Mouse (Mus musculus): ENCODE data around the gene Olfr593. TPM values are rescaled to one million over a fixed set of nuclear protein-coding genes. Genes with fewer than 3 reads are reported as not detected.
"Not testable (repeated sequence)": the region's sequence is repeated elsewhere in the genome, so short reads cannot be mapped to it uniquely, and the experiment has no call there.

Olfr593 gene
- not detected in 2 replicates for polyA plus RNA-seq (2014; fragmentation: Nextera tagmentation; extraction: Ambion mirVana)

- Histone ChIP-seq H3K4me3 (ENCODE audit: low read depth, low read length) (no peak within 1 kb of the TSS), H3K4me2 (ENCODE audit: low read depth) (no peak within 1 kb of the TSS), H3K9me3 (ENCODE audit: control insufficient read depth, low read length) (no peaks in the 10 kb centered on the region), H3K27ac (ENCODE audit: low read depth, low read length) (no peak within 1 kb of the TSS), H3K27me3 (ENCODE audit: control insufficient read depth, insufficient read depth, low read length) (no peaks in the 10 kb centered on the region), H3K36me3 (ENCODE audit: control insufficient read depth, insufficient read depth, low read length) (no peaks in the 10 kb centered on the region), H3K4me1 (ENCODE audit: control insufficient read depth, insufficient read depth, low read length) (no peaks in the 10 kb centered on the region), H3K9ac (ENCODE audit: low read length) (no peak within 1 kb of the TSS)
- 73% methylated on average over 1 of the region's 1 CpGs for WGBS
- DNase-seq (ENCODE audit: low spot score) (no peak), ATAC-seq (ENCODE audit: insufficient read depth, low FRiP score, low TSS enrichment) (no peak)
Observed at GRCm38 (mm10) chr7:103211562-103211961, at the start of gene Olfr593. TSS of gene Olfr593 (plus strand) at chr7:103211862.

- no peak for ATAC-seq (ENCODE audit: insufficient read depth, low FRiP score, low TSS enrichment)
- no peaks in the 10 kb centered on the region for H3K36me3 ChIP-seq (ENCODE audit: control insufficient read depth, insufficient read depth, low read length)
- no peak overlapping the region for H3K4me3 ChIP-seq (ENCODE audit: low read depth, low read length)
- DNase-seq (ENCODE audit: low spot score), result no peak
- H3K4me1 ChIP-seq (ENCODE audit: control insufficient read depth, insufficient read depth, low read length), result no peaks in the 10 kb centered on the region
- H3K27me3 ChIP-seq (ENCODE audit: control insufficient read depth, insufficient read depth, low read length), result no peaks in the 10 kb centered on the region
- H3K9me3 ChIP-seq (ENCODE audit: control insufficient read depth, low read length), result no peaks in the 10 kb centered on the region
- H3K4me2 ChIP-seq (ENCODE audit: low read depth), result no peak overlapping the region
- no peak overlapping the region for H3K9ac ChIP-seq (ENCODE audit: low read length)
- no peak overlapping the region for H3K27ac ChIP-seq (ENCODE audit: low read depth, low read length)
- WGBS, result 85% methylated on average over 5 of the region's 5 CpGs
Observed at GRCm38 (mm10) chr7:103169697-103170096, 42.0 kb upstream of the Olfr593 start.

- H3K9ac ChIP-seq (ENCODE audit: low read length), result no peak within 1 kb of the TSS
- H3K9me3 ChIP-seq (ENCODE audit: control insufficient read depth, low read length), result no peaks in the 10 kb centered on the region
- H3K36me3 ChIP-seq (ENCODE audit: control insufficient read depth, insufficient read depth, low read length), result no peaks in the 10 kb centered on the region
- no peaks in the 10 kb centered on the region for H3K4me1 ChIP-seq (ENCODE audit: control insufficient read depth, insufficient read depth, low read length)
- no peak within 1 kb of the TSS for H3K4me2 ChIP-seq (ENCODE audit: low read depth)
- no peaks in the 10 kb centered on the region for H3K27me3 ChIP-seq (ENCODE audit: control insufficient read depth, insufficient read depth, low read length)
- WGBS, result 87% methylated on average over 1 of the region's 1 CpGs
- DNase-seq (ENCODE audit: low spot score), result no peak
- H3K27ac ChIP-seq (ENCODE audit: low read depth, low read length), result no peak within 1 kb of the TSS
- ATAC-seq (ENCODE audit: insufficient read depth, low FRiP score, low TSS enrichment), result no peak
- H3K4me3 ChIP-seq (ENCODE audit: low read depth, low read length), result no peak within 1 kb of the TSS
Observed at GRCm38 (mm10) chr7:103178240-103178639, 33.4 kb upstream of the Olfr593 start, which contains the start of gene Olfr591. TSS of gene Olfr591 (minus strand) at chr7:103178340.

DNA sequence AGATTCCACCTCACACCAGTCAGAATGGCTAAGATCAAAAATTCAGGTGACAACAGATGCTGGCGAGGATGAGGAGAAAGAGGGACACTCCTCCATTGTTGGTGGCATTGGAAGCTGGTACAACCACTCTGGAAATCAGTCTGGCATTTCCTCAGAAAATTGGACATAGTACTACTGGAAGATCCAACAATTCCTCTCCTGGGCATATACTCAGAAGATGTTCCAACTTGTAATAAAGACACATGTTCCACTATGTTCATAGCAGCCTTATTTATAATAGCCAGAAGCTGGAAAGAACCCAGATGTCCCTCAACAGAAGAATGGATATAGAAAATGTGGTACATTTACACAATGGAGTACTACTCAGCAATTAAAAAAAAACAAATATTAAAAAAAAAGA, 27.2 kb upstream of the Olfr593 start, which contains the start of gene Olfr592:
TSS of gene Olfr592 (plus strand) at position 301 of the 400 bp plus-strand sequence.
- not testable (repeated sequence) for DNase-seq (ENCODE audit: low spot score); H3K27ac ChIP-seq (ENCODE audit: low read depth, low read length); H3K9me3 ChIP-seq (ENCODE audit: control insufficient read depth, low read length); H3K4me1 ChIP-seq (ENCODE audit: control insufficient read depth, insufficient read depth, low read length); H3K36me3 ChIP-seq (ENCODE audit: control insufficient read depth, insufficient read depth, low read length); H3K4me2 ChIP-seq (ENCODE audit: low read depth); H3K27me3 ChIP-seq (ENCODE audit: control insufficient read depth, insufficient read depth, low read length); H3K4me3 ChIP-seq (ENCODE audit: low read depth, low read length); H3K9ac ChIP-seq (ENCODE audit: low read length); ATAC-seq (ENCODE audit: insufficient read depth, low FRiP score, low TSS enrichment)
- WGBS, result 93% methylated on average over 1 of the region's 1 CpGs

GRCm38 (mm10) chr7:103212050-103212449, 388 bp downstream of the Olfr593 start:
- not testable (repeated sequence) for DNase-seq (ENCODE audit: low spot score); H3K27ac ChIP-seq (ENCODE audit: low read depth, low read length); H3K4me3 ChIP-seq (ENCODE audit: low read depth, low read length); H3K9me3 ChIP-seq (ENCODE audit: control insufficient read depth, low read length); H3K27me3 ChIP-seq (ENCODE audit: control insufficient read depth, insufficient read depth, low read length); H3K36me3 ChIP-seq (ENCODE audit: control insufficient read depth, insufficient read depth, low read length); ATAC-seq (ENCODE audit: insufficient read depth, low FRiP score, low TSS enrichment); H3K4me1 ChIP-seq (ENCODE audit: control insufficient read depth, insufficient read depth, low read length); H3K9ac ChIP-seq (ENCODE audit: low read length); H3K4me2 ChIP-seq (ENCODE audit: low read depth)
- 86% methylated on average over 5 of the region's 5 CpGs for WGBS

DNA sequence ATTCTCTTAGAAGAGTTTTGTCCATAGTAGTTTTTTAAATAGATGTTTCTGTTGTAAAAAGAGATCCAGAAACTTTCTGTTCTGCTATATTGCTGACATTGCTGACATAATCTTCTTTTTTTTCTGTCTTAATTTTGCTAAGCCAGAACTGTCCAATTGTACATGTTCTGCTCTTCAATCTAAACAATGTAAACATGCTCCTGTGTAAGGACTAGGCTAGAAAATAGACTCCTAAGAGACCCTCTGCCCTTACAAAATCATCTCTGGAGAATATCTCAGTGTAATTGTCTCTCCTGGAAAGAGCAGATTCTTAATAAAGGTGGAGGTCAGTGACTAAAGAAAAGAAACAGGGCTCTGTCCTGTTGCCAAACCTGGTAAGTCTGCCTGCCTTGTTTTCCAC, 5.0 kb downstream of the Olfr593 start, which contains the start of gene Olfr594:
TSS of gene Olfr594 (plus strand) at position 301 of the 400 bp plus-strand sequence.
- Histone ChIP-seq H3K27me3 (ENCODE audit: control insufficient read depth, insufficient read depth, low read length) (no peaks in the 10 kb centered on the region), H3K4me3 (ENCODE audit: low read depth, low read length) (no peak within 1 kb of the TSS)

DNA sequence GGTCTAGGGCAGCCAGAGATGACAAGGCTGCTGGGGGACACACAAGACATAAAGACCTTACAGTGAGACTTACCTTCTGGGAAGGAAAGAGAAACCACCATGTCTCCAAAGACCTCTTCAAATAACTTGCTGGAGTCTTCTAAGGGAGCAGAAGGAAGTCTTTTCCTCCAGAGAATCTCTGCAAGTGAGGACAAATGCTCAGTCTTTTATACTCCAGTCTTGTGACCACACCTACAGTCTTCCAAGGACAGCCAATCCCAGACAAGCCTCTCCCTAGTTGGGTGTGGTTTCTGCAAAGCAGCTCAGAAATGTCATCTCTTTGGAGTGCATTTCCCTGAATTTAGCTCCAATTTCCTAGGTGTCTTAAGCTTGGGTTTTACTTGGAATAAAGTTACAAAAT, 40.7 kb downstream of the Olfr593 start, which contains the start of gene Usp17ld:
TSS of gene Usp17ld (minus strand) at position 101 of the 400 bp plus-strand sequence.
- H3K9ac ChIP-seq (ENCODE audit: low read length); H3K4me3 ChIP-seq (ENCODE audit: low read depth, low read length); H3K36me3 ChIP-seq (ENCODE audit: control insufficient read depth, insufficient read depth, low read length); DNase-seq (ENCODE audit: low spot score); ATAC-seq (ENCODE audit: insufficient read depth, low FRiP score, low TSS enrichment); H3K27ac ChIP-seq (ENCODE audit: low read depth, low read length); H3K27me3 ChIP-seq (ENCODE audit: control insufficient read depth, insufficient read depth, low read length); H3K4me2 ChIP-seq (ENCODE audit: low read depth); H3K9me3 ChIP-seq (ENCODE audit: control insufficient read depth, low read length); H3K4me1 ChIP-seq (ENCODE audit: control insufficient read depth, insufficient read depth, low read length): not testable (repeated sequence)

More for the DNA sequence above, 5.0 kb downstream of the Olfr593 start, which contains the start of gene Olfr594:
- no peak for ATAC-seq (ENCODE audit: insufficient read depth, low FRiP score, low TSS enrichment)
- H3K4me2 ChIP-seq (ENCODE audit: low read depth), result no peak within 1 kb of the TSS
- H3K4me1 ChIP-seq (ENCODE audit: control insufficient read depth, insufficient read depth, low read length), result no peaks in the 10 kb centered on the region
- no peak for DNase-seq (ENCODE audit: low spot score)
- no peak within 1 kb of the TSS for H3K27ac ChIP-seq (ENCODE audit: low read depth, low read length)
- H3K9ac ChIP-seq (ENCODE audit: low read length), result no peak within 1 kb of the TSS
- H3K36me3 ChIP-seq (ENCODE audit: control insufficient read depth, insufficient read depth, low read length), result no peaks in the 10 kb centered on the region
- no peaks in the 10 kb centered on the region for H3K9me3 ChIP-seq (ENCODE audit: control insufficient read depth, low read length)

Small RNA genes lying within 50 kb of the gene (microRNA-seq; reads per million reads assigned to microRNA genes)
- gene Gm25171, result not detected

Other genes with a start within 250 kb of the Olfr593 start
- not detected in 2 replicates for gene Olfr576, start 249.2 kb upstream of the Olfr593 start, polyA plus RNA-seq (2014; fragmentation: Nextera tagmentation; extraction: Ambion mirVana)
- gene Olfr577, start 235.9 kb upstream of the Olfr593 start, polyA plus RNA-seq (2014; fragmentation: Nextera tagmentation; extraction: Ambion mirVana), result not detected in 2 replicates
- not detected in 2 replicates for gene Olfr578, start 222.5 kb upstream of the Olfr593 start, polyA plus RNA-seq (2014; fragmentation: Nextera tagmentation; extraction: Ambion mirVana)
- gene Olfr582, start 173.8 kb upstream of the Olfr593 start, polyA plus RNA-seq (2014; fragmentation: Nextera tagmentation; extraction: Ambion mirVana), result not detected in 2 replicates
- not detected in 2 replicates for gene Olfr583, start 160.6 kb upstream of the Olfr593 start, polyA plus RNA-seq (2014; fragmentation: Nextera tagmentation; extraction: Ambion mirVana)
- gene Olfr584, start 130.0 kb upstream of the Olfr593 start, polyA plus RNA-seq (2014; fragmentation: Nextera tagmentation; extraction: Ambion mirVana), result not detected in 2 replicates
- not detected in 2 replicates for gene Olfr585, start 114.1 kb upstream of the Olfr593 start, polyA plus RNA-seq (2014; fragmentation: Nextera tagmentation; extraction: Ambion mirVana)
- gene Olfr586, start 86.2 kb upstream of the Olfr593 start, polyA plus RNA-seq (2014; fragmentation: Nextera tagmentation; extraction: Ambion mirVana), result not detected in 2 replicates
- not detected in 2 replicates for gene Olfr588-ps1, start 71.0 kb upstream of the Olfr593 start, polyA plus RNA-seq (2014; fragmentation: Nextera tagmentation; extraction: Ambion mirVana)
- not detected in 2 replicates for gene Olfr589, start 55.5 kb upstream of the Olfr593 start, polyA plus RNA-seq (2014; fragmentation: Nextera tagmentation; extraction: Ambion mirVana)
- gene Olfr591, start 33.5 kb upstream of the Olfr593 start, polyA plus RNA-seq (2014; fragmentation: Nextera tagmentation; extraction: Ambion mirVana), result not detected in 2 replicates
- not detected in 2 replicates for gene Olfr592, start 27.1 kb upstream of the Olfr593 start, polyA plus RNA-seq (2014; fragmentation: Nextera tagmentation; extraction: Ambion mirVana)
- not detected in 2 replicates for gene Olfr594, start 5.1 kb downstream of the Olfr593 start, polyA plus RNA-seq (2014; fragmentation: Nextera tagmentation; extraction: Ambion mirVana)
- gene Usp17ld, start 40.6 kb downstream of the Olfr593 start, polyA plus RNA-seq (2014; fragmentation: Nextera tagmentation; extraction: Ambion mirVana), result not detected in 2 replicates
- gene Olfr596, start 93.8 kb downstream of the Olfr593 start, polyA plus RNA-seq (2014; fragmentation: Nextera tagmentation; extraction: Ambion mirVana), result not detected in 2 replicates
- not detected in 2 replicates for gene Olfr597, start 104.5 kb downstream of the Olfr593 start, polyA plus RNA-seq (2014; fragmentation: Nextera tagmentation; extraction: Ambion mirVana)
- not detected in 2 replicates for gene Olfr598, start 111.7 kb downstream of the Olfr593 start, polyA plus RNA-seq (2014; fragmentation: Nextera tagmentation; extraction: Ambion mirVana)
- gene Olfr599, start 124.1 kb downstream of the Olfr593 start, polyA plus RNA-seq (2014; fragmentation: Nextera tagmentation; extraction: Ambion mirVana), result not detected in 2 replicates
- gene Olfr600, start 137.8 kb downstream of the Olfr593 start, polyA plus RNA-seq (2014; fragmentation: Nextera tagmentation; extraction: Ambion mirVana), result not detected in 2 replicates
- not detected in 2 replicates for gene Olfr601, start 150.8 kb downstream of the Olfr593 start, polyA plus RNA-seq (2014; fragmentation: Nextera tagmentation; extraction: Ambion mirVana)
- gene Olfr603, start 174.3 kb downstream of the Olfr593 start, polyA plus RNA-seq (2014; fragmentation: Nextera tagmentation; extraction: Ambion mirVana), result not detected in 2 replicates
- gene Usp17lc, start 203.2 kb downstream of the Olfr593 start, polyA plus RNA-seq (2014; fragmentation: Nextera tagmentation; extraction: Ambion mirVana), result not detected in 2 replicates
- not detected in 2 replicates for gene Olfr605, start 233.6 kb downstream of the Olfr593 start, polyA plus RNA-seq (2014; fragmentation: Nextera tagmentation; extraction: Ambion mirVana)
- not detected in 2 replicates for gene Olfr606, start 237.2 kb downstream of the Olfr593 start, polyA plus RNA-seq (2014; fragmentation: Nextera tagmentation; extraction: Ambion mirVana)

Data from neural tube, embryonic 11.5 days (tissue).